Mouse (Mus musculus) thymus, postnatal 36 days (tissue): ENCODE data around the gene Rnase12.

Source experiments
- DNase-seq, 2 experiments: peaks; one replicate each; pipeline ENCODE4 v3.0.0; 2022; ENCODE audit warnings: mixed read lengths in 2 of 2

Gene Rnase12

DNA sequence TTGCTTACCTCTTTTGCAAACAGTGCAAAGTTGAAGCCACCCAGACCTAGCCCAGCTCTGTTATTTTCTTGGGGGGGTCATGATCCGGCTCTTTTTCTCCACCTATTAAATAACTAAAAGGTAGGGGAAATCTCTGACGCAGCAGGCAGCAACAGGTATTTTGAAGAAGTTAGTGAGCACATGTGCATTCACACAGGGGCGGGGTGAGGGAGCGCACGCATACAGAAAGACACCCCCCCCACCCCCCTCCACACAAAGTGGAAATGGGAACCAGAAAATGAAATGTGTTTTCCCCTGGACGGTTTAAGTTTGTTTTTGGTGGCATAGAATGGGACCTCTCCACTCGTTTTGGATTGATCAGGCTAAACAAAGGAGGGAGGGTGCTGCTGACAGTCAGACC lies 26.3 kb upstream of the Rnase12 start:
- no peak for DNase-seq

DNA sequence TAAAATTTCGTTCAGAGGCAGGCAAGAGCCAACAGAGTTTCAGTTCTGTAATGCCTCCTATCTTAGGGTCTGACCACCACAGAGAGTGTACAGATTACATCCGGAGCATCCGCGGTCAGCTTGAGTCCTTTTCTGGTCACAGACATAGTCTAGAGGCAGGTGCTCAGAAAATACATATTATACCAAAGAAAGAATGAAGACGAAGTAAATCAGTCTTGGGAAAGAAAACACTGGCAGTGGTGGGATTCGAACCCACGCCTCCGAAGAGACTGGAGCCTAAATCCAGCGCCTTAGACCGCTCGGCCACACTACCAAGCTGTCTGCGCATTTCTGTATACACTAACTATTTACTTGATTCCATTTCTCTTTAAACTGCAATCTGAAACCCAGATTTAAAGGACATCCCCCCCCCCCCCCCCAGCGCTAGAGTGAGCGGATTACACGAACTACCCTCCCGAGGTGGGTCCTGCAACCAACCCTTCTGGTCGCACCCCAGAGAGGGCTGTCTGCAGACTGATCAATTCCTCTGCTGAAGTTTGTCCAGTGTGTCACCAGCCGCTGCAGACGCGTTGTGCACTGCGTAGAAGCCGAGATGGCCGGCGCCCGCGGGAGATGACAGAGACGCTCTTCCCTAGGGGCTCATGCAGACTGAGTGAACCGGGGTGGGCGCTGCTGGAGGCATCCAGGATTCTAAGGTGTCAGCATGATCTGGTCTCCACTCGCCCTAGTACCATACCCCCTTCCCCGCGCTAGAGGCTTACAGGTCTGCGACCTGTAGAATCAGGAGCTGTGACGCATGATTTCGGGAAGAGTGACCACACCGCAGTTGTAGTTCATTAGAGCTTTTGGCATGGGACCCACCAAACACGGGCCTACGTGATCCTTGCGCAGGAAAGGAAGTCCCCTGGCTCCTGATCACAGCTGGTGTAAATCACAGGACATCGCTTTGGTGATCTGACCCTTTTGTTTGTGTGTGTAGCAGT lies 25.4 kb upstream of the Rnase12 start:
- DNase-seq = peak; percentile 69 to 77

DNA sequence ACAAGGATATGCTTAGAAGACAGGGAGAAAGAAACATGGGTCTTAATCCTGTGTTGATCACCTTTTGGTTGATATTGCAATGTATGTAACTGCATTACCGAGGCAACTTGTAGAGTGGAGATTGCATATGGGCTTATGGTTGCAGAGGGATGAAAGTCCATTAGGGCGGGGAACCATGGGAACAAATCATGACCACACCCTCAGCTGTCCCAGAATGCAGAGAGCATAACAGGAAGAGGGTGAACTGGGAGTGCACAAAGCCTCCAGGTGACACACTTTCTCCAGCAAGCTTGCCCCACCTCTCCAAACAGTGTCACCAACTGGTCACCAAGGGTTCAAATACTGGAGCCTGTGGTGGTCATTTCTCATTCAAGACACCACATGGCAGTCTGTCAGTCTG lies 23.6 kb upstream of the Rnase12 start:
- DNase-seq = no peak

GRCm38 (mm10) chr14:51079180-51079579 lies 21.7 kb upstream of the Rnase12 start:
- no peak for DNase-seq

GRCm38 (mm10) chr14:51074335-51074734 lies 16.9 kb upstream of the Rnase12 start, which contains the start of gene Olfr750:
Gene Olfr750, minus strand, starts transcription at chr14:51074435.
- no peak for DNase-seq

GRCm38 (mm10) chr14:51069617-51070016 lies 12.2 kb upstream of the Rnase12 start:
- peak; percentile 34 to 43 for DNase-seq

DNA sequence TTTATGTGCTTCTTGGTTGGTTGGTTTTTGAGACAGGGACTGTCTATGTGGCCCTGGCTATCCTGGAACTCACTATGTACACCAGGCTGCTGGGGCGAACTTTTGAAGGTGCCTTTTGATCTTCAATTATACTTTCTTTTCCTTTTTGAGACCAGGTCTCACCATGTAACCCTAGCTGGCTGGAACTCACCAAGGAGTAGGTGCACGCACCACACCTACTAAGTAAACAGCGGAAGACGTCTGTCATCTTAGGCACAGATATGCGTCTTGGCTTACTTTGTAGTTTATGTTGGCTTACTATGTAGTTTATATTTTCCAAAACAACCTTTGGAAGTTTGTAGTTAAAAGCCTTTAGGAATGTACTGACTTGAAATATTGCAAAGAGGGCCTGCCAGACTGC lies 11.5 kb upstream of the Rnase12 start:
- no peak for DNase-seq

DNA sequence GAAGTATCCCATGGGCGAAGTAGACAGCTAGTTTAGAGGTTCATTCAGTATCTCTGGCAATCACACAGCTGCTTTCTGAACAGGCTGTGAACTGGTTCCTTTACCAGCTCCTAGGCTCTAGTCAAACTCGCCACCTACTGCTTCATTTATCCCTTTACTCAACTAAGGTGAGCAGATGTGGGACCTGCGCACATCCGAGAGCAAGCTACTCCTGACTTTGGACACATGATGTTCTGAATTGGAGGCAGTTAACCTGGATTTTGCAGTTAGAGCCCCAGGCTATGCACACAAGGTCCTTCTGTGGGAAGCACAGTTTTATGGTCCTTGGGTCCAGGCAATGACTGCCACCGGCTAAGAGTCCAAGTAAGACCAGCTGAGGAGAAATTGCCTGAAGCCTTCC lies 3.3 kb upstream of the Rnase12 start:
- no peak for DNase-seq

DNA sequence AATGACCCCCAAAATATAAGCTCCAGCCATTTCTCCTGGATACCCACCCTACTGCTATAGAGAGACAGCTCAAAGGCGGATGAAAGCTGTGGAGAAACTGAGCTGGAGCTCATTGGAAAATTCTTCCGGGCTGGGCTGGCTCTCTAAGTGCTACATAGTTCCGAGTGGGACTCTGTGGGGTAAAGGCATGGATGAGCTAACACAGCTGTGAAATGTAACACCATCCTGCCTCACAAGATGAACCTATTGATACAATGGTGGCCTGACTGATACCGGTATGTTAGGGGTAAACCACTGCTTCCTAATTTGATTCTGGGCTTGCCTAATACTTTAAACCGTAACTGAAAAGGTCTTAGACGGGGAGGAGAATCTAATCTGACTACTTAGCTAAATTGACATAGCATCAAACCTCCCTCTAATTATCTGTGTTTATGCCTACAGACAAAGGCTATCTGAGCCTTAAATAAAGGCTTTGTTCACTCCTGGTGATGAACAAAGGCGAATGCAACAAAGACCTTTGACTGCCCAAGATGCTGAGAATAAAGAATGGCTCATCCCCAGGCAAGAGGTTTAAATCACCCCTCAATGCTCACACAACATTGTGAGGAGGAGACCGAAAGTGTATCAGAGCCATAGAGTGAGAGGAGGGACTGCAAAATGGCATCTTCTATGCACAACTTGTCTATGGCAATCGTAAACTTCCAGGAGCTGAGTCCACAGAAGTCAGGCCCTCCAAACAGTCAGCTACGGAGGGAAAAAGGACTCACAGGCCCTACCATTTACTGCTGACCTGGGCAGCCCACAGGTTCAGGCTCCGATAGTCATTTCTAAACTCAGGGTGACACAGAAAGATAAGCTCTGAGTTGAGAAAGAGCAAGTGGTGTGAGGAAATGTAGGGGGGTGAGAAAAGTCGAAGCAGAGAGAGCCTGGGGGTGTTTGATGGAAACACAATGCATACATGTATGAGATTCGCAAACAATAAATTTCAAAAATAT lies 2.9 kb downstream of the Rnase12 start:
- DNase-seq = no peak

- no peak for DNase-seq
Measured at GRCm38 (mm10) chr14:51053176-51053575, 4.3 kb downstream of the Rnase12 start.

DNA sequence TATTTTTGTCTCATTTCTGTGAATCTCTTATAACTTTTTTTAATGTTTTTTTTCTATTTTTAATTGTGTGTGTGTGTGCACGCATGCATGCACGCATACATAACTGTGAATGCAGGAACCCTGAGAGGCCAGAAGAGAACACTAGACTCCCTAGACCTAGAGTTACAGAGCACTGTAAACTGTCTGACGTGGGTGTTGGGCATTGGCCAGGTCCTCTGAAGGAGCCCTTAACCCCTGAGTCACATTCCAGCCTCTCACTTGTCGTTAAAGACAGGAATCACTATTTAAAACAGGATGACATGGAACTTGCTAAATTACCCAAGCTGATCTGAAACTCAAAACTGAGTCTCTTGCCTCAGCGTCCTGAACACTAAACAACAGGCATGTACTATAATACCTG lies 5.5 kb downstream of the Rnase12 start:
- DNase-seq = no peak

DNA sequence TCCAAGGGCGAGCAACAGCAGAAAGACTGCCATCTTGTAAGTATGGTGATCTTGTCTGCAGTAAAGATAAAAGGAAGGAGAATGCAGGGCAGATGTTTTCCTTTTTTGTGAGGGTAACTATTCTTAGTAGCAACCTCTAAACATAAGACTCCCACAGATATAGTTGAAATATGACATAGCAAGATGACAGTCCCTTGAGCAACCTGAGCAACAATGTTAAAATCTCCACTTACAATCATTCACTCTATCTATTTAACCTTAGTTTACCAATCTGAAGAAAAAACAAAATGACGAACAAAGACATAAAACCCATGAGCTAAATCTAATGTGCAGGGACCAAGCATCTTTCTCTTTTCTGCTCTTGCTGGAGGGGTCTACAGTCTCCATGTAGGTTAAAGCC lies 7.4 kb downstream of the Rnase12 start, which contains the start of gene Rnase11:
Gene Rnase11, minus strand, starts transcription at position 101 of the 400 bp plus-strand sequence.
- DNase-seq = no peak

GRCm38 (mm10) chr14:51047846-51048245 lies 9.6 kb downstream of the Rnase12 start:
- no peak for DNase-seq

DNA sequence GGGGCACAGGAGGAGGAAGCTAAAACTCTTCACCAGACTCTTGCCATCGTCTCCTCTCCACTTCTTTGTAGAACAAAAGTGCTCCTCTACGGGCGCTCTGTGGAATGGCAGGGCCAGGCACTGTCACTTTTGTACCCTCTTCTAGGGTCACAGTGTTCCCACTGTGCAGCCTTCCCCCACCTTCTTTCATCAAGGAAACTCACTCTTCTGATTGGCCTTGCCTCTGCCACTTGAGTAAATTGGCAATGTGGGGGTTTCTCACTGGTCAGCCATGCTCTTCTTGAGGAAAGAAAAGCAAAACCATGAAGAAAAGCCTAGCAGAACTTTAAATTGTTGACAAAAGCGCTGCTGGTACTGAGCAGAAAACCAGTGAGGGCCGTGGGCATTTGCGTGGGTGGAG lies 15.7 kb downstream of the Rnase12 start, which contains the start of gene Rnase9:
Gene Rnase9, minus strand, starts transcription at position 101 of the 400 bp plus-strand sequence.
- DNase-seq = no peak

DNA sequence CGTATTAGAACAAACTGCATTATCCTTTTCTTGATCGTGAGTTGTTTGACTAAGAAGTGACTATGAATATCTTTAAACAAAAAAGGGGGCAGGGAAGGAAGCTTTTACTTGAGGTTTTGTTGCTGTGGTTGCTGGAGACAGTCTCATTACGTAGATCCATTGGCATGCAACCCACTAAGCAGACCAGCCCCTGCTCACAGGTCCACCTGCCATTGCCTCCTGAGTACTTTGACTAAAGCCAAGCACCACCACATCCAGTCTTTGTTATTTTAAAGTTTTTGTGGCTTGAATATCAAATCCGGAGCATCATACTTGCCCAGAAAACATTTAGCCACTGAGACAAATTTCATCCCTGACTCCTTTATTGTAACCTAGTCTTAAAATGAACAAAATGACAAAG lies 21.2 kb downstream of the Rnase12 start:
- DNase-seq = no peak

DNA sequence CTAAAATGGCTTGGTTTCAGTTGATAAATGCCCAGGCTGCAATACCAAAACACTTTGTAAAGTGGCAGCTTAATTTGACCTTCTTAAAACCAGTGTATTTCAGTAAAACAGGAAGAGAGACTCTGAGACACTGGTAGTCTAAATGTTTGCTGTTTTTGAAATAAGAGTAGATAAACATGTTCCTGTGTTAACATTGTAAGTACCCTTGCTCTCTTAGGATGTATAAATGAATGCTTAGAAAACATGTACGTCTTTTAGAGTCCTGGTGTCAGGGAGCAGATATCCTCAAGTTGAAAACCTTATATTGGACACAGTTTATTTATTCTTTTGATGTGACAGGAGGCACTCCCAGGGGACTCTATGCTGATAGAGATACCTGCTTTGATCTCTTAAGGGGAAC lies 22.3 kb downstream of the Rnase12 start:
- no peak for DNase-seq

- DNase-seq = peak in 1 of 2 experiments; percentile 8
Measured at GRCm38 (mm10) chr14:51027387-51028155, 29.9 kb downstream of the Rnase12 start.

DNA sequence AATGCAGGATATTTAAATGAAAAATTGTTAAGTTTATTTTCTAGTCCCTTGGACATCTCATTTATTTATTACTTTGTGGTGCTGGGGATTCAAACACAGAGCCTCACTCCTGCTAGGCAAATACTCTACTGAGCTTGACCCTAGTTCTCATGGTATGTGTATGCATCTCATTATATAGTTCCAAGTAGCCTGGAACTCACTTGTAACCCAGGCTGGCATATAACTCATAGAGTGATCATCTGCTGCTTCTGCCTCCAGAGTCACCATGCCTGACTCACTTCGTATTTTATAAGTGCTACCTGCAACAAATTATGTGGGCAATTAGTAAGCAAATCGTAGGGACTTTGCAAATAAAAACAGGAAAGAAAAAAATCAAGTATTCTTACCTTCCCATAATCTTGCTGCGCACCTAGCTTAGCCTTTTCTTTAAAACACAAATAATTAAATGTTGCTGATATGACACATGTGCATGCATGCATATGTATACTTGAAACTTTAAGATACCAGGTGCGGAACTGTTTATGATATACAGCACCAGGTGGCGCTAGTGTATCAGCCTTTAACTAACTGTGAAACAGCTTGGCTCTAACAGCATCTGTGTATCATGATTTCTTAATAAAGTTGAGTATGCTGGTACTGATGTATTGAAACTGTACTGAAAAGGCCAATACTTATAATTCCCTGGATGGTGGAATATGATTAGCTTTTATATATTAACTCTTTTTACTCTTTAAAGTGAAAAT lies 30.9 kb downstream of the Rnase12 start:
- peak; percentile 38 to 63 for DNase-seq

DNA sequence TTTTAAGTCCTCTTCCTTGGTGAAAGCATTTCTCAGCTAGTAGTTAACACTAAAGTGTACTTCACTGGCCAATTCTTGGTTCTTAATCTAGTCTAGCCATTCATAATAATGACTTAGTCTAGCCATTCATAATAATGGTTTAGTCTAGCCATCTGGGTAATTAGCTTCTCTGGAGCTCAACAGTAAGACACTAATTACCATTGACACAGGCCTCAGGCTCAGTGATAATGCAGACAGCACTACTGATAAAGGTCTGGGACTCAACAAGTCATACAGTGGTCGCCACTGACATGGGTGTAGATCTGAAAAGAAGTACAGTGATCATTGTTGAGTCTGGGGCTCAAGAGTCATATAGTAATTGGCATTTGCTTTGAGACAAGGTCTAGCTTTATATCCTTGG lies 32.6 kb downstream of the Rnase12 start:
- DNase-seq = no peak

- DNase-seq = no peak
Measured at GRCm38 (mm10) chr14:51023457-51023856, 34.0 kb downstream of the Rnase12 start.

DNA sequence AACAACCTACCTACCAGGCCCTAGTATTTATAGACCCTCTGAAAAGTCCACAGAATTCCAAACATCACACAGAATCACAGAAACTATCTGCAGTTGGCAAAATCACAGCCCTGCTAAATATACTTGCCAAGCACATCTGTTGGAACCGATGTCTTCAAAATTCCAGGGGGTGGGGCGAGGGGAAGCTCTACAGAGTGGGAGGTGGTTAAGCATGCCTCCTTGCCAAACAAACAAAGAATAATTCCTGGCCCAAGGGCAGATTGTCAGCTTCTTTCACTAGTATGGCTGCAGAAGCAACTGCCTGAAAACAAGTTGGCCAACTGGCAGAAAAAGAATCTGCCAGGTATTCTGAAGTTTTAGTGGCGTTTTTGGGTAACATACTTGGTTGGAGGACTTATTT lies 40.2 kb downstream of the Rnase12 start:
- DNase-seq = no peak

GRCm38 (mm10) chr14:51015780-51016179 lies 41.7 kb downstream of the Rnase12 start:
- DNase-seq = no peak
